Mouse (Mus musculus) limb, embryonic 11.5 days (tissue): Measurements from ENCODE around the gene Foxg1. TPM values are rescaled to one million over a fixed set of nuclear protein-coding genes. Genes with fewer than 3 reads are reported as not detected.
A peak's percentile ranks its signal among the peaks of the same experiment; 100 is the strongest.

ENCODE experiments used
- ATAC-seq: fragments of 200-750 bp; cut with Nextera tagmentation; 2 replicates; pipeline ENCODE4 v1.8.0; 2017; ENCODE audit warnings: low read depth; ENCODE audit not compliant: insufficient number of reproducible peaks, low FRiP score, low TSS enrichment
- DNase-seq: peaks from one replicate; pipeline ENCODE4 v3.0.0-alpha.2; 2015; ENCODE audit warnings: low spot score
- H3K27ac ChIP-seq: fragments of 300-500 bp; sonication (generic); replicated peaks from 2 replicates; pipeline ENCODE4 v1.5.1; 2014; ENCODE audit warnings: low read depth, mild to moderate bottlenecking, low read length
- H3K27me3 ChIP-seq: fragments of 300-500 bp; sonication (generic); 2 replicates; pipeline ENCODE4 v1.6.1; 2014; ENCODE audit warnings: mild to moderate bottlenecking, low read length, mixed read lengths; ENCODE audit not compliant: control insufficient read depth, insufficient read depth
- H3K36me3 ChIP-seq: fragments of 300-500 bp; sonication (generic); 2 replicates; pipeline ENCODE4 v1.6.1; 2014; ENCODE audit warnings: mild to moderate bottlenecking, low read length, moderate library complexity, mixed read lengths; ENCODE audit not compliant: control insufficient read depth, insufficient read depth
- H3K4me1 ChIP-seq: fragments of 300-500 bp; sonication (generic); 2 replicates; pipeline ENCODE4 v1.6.1; 2014; ENCODE audit warnings: low read length, mixed read lengths; ENCODE audit not compliant: control insufficient read depth, insufficient read depth
- H3K4me2 ChIP-seq: fragments of 300-500 bp; sonication (generic); 2 replicates; pipeline ENCODE4 v1.6.1; 2014; ENCODE audit warnings: low read depth, mild to moderate bottlenecking, moderate library complexity; ENCODE audit not compliant: severe bottlenecking
- H3K4me3 ChIP-seq: fragments of 300-500 bp; sonication (generic); 2 replicates; pipeline ENCODE4 v1.5.1; 2014; ENCODE audit warnings: low read depth, low read length
- H3K9ac ChIP-seq: fragments of 300-500 bp; sonication (generic); 2 replicates; pipeline ENCODE4 v1.6.1; 2014; ENCODE audit warnings: mild to moderate bottlenecking, low read length
- H3K9me3 ChIP-seq: fragments of 300-500 bp; sonication (generic); 2 replicates; pipeline ENCODE4 v1.6.1; 2016; ENCODE audit warnings: low read length; ENCODE audit not compliant: control insufficient read depth
- WGBS: fragments of 180-500 bp; shearing (Covaris S2); extraction: QIAGEN DNeasy Blood & Tissue Kit; methylation state at CpG from one replicate; pipeline ENCODE4 v1.1.7; 2014; 5-methylcytosine and 5-hydroxymethylcytosine counted together
- polyA plus RNA-seq: library from polyadenylated mRNA; unstranded; fragments of >200 nt; fragmentation: Nextera tagmentation; extraction: Ambion mirVana; gene quantifications from 2 replicates; pipeline ENCODE4 v1.2.1, GENCODE M21; 2014

Foxg1 gene
- polyA plus RNA-seq = not detected in 2 replicates

DNA sequence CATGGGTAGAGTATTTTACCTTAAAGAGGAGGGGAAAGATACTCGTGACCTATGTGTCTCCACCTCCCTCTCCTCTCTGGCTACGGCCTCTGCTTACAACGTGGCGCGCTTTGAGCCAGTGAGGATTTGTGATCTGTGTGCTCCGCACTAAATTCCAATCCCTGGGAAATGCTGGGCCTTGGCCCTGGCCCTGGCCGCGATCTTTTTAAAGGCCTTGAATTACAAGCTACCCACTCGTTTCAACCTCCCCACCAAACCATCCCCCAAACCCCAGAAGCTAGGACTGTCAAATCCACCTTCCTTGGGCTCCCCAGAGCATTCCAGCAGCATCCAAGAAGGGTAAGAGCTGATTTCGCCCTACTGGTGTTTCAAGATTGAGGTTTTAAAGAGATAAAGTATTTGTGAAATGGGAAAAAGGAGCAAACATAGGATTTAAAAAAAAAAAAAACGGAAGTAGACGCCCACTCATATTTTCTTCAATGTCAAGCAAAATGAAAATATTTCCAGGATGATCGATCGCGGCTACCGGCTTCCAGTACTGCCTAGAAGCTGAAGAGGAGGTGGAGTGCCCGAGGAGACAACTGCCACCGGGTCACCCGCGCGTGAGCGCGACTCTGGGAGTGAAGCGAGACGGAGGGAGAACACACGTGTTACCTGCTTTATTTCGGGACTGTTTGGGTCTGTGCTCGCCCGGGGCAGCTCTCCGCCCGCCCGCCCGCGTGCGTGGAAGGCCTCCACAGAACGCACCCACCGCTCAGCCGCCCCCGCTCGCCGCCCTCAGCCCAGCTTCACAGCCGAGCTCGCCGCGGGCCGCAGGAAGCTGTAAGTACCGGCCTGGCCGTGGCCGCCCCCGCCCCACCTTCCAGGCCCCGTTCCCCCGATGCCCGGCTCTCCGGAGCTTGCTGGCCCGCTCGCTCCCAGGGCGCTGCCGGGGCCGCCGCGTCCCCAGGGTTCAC lies at the start of gene Foxg1:
TSS of gene Foxg1 (plus strand) at position 96 of the 956 bp plus-strand sequence.
- Histone ChIP-seq H3K9ac (no peak within 1 kb of the TSS), H3K4me1 (no peaks in the 10 kb centered on the region), H3K36me3 (no peaks in the 10 kb centered on the region), H3K4me2 (peak within 1 kb of the TSS; percentile 56), H3K4me3 (peak within 1 kb of the TSS; percentile 32), H3K9me3 (no peaks in the 10 kb centered on the region), H3K27ac (no peak within 1 kb of the TSS), H3K27me3 (peaks cover 76% of the 10 kb centered on the region)
- peak; percentile 45 for ATAC-seq
- peak; percentile 60 for DNase-seq
- WGBS = under 1% methylated on average over 46 of the region's 61 CpGs

GRCm38 (mm10) chr12:49349697-49350096 lies 32.8 kb upstream of the Foxg1 start:
- 93% methylated on average over 10 of the region's 10 CpGs for WGBS
- Histone ChIP-seq H3K27ac (no peak overlapping the region), H3K4me3 (no peak overlapping the region), H3K36me3 (no peaks in the 10 kb centered on the region), H3K9me3 (no peaks in the 10 kb centered on the region), H3K4me1 (no peaks in the 10 kb centered on the region), H3K4me2 (no peak overlapping the region), H3K9ac (no peak overlapping the region), H3K27me3 (no peaks in the 10 kb centered on the region)
- DNase-seq = no peak
- no peak for ATAC-seq

DNA sequence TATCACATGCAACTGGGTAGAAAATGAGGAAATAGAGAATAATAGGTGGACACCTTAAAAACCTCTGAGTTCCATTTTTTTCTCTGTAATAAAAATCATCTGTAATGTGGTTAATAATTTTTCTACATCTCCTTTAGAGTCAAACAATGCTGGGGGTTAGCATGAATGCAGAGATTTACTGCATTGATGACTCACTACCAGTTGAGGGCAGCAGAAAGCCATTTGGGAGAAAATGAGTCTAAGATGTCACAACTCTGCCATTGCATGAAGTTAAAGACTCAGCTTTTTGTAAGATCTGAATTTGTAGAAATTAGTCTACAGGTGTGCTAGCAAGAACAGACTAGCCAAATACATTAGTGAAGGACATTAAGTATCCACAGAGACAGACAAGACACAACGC lies 13.5 kb upstream of the Foxg1 start:
- Histone ChIP-seq H3K4me1 (no peaks in the 10 kb centered on the region), H3K9me3 (no peaks in the 10 kb centered on the region), H3K4me2 (no peak overlapping the region), H3K27ac (no peak overlapping the region), H3K4me3 (no peak overlapping the region), H3K27me3 (peaks cover 15% of the 10 kb centered on the region), H3K9ac (no peak overlapping the region), H3K36me3 (no peaks in the 10 kb centered on the region)
- no peak for ATAC-seq
- WGBS = 55% methylated on average over 1 of the region's 1 CpGs
- no peak for DNase-seq

DNA sequence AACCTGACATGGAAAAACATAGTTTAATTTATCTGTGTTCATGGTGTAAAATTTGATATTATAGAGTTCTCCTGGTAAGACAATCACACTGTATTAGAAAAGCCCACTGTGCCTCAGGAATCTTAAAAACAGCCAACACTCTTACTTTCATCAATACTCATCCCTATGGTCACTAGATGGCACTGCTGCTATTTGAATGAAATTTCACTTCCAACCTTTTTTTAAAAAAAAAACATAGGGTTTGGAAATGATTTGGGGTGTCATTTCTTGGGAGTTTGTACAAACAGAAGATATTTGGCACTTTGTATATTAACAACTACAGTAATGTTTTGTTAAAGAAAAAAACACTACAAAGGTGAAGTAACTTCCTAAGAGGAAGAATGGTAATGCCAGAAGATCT lies 10.3 kb upstream of the Foxg1 start:
- ATAC-seq (no peak), DNase-seq (no peak)
- no peak overlapping the region for H3K4me3 ChIP-seq
- peaks cover 42% of the 10 kb centered on the region for H3K27me3 ChIP-seq
- H3K4me2 ChIP-seq = no peak overlapping the region
- no peaks in the 10 kb centered on the region for H3K9me3 ChIP-seq
- H3K9ac ChIP-seq = no peak overlapping the region
- no peak overlapping the region for H3K27ac ChIP-seq
- no peaks in the 10 kb centered on the region for H3K36me3 ChIP-seq
- no peaks in the 10 kb centered on the region for H3K4me1 ChIP-seq

- Histone ChIP-seq H3K27me3 (peaks cover 52% of the 10 kb centered on the region), H3K4me2 (no peak overlapping the region), H3K27ac (no peak overlapping the region), H3K9ac (no peak overlapping the region), H3K4me1 (no peaks in the 10 kb centered on the region), H3K36me3 (no peaks in the 10 kb centered on the region), H3K9me3 (no peaks in the 10 kb centered on the region), H3K4me3 (no peak overlapping the region)
- 6% methylated on average over 5 of the region's 5 CpGs for WGBS
- ATAC-seq = no peak
- no peak for DNase-seq
Observed at GRCm38 (mm10) chr12:49373176-49373575, 9.3 kb upstream of the Foxg1 start.

DNA sequence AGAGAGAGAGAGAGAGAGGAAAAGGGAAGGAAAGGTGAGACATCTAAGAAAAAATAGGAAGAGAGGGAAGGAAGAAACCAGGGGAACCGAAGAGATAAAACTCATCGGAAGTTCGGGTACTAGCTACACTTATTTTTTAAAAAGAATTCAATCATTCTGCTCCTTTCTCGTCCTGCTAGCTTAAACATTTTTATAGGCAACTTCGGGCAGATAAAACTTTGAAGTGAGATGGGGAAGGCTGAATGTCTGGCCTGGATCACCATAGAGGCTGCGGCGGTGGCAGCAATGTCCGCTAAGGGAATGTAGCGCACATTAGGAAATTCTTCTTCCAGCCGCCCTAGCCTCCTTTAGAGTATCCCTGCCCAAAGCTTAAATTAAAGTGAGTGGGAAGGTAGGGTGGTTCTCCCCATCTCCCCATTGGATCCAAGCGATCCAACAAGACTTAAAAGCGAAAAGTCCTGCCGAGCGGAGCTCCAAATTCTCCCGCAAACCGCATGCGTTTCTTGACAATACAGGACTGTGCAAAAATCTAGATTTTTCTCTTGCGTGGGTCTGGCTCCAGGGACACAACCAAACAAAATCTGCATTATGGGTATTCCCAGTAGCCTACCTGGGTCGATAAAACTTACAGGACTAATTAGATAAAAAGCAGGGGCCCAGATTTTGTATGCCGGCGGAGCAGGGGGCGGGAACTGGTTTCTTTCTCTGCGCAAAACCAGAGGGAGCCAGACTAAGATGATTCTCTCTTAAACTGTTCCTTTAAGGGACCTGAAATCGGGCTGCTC lies 8.4 kb upstream of the Foxg1 start:
- no peak overlapping the region for H3K27ac ChIP-seq
- no peak overlapping the region for H3K9ac ChIP-seq
- H3K4me3 ChIP-seq = no peak overlapping the region
- peaks cover 59% of the 10 kb centered on the region for H3K27me3 ChIP-seq
- no peak overlapping the region for H3K4me2 ChIP-seq
- 1% methylated on average over 24 of the region's 24 CpGs for WGBS
- no peaks in the 10 kb centered on the region for H3K4me1 ChIP-seq
- DNase-seq (peak; percentile 52), ATAC-seq (no peak)
- no peaks in the 10 kb centered on the region for H3K36me3 ChIP-seq
- no peaks in the 10 kb centered on the region for H3K9me3 ChIP-seq

- no peak overlapping the region for H3K9ac ChIP-seq
- no peak overlapping the region for H3K4me2 ChIP-seq
- H3K4me1 ChIP-seq = no peaks in the 10 kb centered on the region
- H3K27me3 ChIP-seq = peaks cover 65% of the 10 kb centered on the region
- under 1% methylated on average over 14 of the region's 14 CpGs for WGBS
- H3K9me3 ChIP-seq = no peaks in the 10 kb centered on the region
- ATAC-seq (no peak), DNase-seq (peak; percentile 62)
- H3K27ac ChIP-seq = no peak overlapping the region
- H3K36me3 ChIP-seq = no peaks in the 10 kb centered on the region
- H3K4me3 ChIP-seq = no peak overlapping the region
Observed at GRCm38 (mm10) chr12:49374606-49374995, 7.9 kb upstream of the Foxg1 start.

DNA sequence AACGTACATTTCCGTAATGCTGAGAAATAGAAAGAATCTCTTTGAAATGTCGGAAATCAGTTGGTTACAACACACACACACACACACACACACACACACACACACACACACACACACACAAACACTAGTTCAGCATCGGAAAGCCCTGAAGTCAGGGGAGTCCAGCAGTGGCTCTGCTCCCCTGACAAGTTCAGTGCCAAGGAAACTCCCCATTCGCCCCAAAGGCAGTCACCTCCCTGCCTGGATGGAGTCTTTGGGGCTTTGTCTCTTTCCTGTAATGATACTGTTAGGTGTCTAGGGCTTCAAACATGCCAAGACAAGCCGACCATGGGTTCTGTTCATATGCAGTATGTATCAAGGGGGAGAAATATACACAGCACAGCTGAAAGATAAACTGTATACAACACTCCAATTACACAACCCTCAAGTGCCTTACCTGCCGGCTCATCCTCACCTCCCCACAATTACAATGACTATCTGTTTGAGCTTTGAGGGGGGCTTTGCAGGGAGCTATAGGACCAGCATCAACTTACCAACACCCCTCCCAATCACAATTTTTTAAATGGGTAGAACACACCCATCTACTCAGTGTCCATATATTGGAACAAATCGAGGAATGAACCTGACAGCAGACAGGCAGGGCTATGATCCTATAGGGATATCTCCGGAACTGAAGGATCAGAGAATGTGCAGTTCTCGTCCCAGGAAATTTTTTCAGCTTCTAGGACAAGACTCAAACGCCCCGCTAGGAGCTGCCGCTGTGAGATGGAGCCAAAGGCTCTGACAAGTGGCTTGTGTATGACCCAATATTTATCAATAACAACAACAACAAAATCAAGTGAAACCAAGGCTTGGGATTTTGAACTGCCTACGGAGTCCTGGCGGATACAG lies 6.8 kb upstream of the Foxg1 start:
- peaks cover 75% of the 10 kb centered on the region for H3K27me3 ChIP-seq
- no peaks in the 10 kb centered on the region for H3K9me3 ChIP-seq
- no peaks in the 10 kb centered on the region for H3K4me1 ChIP-seq
- no peaks in the 10 kb centered on the region for H3K36me3 ChIP-seq
- H3K4me2 ChIP-seq = no peak overlapping the region
- 4% methylated on average over 15 of the region's 15 CpGs for WGBS
- H3K4me3 ChIP-seq = no peak overlapping the region
- ATAC-seq = no peak
- no peak overlapping the region for H3K27ac ChIP-seq
- no peak for DNase-seq
- no peak overlapping the region for H3K9ac ChIP-seq
